Mouse (Mus musculus) testis, postnatal 14 days (tissue): ENCODE results near the gene Gm49345.
"Not testable (repeated sequence)": the region's sequence is repeated elsewhere in the genome, so short reads cannot be mapped to it uniquely, and the experiment has no call there.

Experiments
- DNase-seq: peaks from one replicate; pipeline ENCODE4 v3.0.0; 2021; ENCODE audit warnings: low spot score

Gene Gm49345

GRCm38 (mm10) chr13:67637294-67638007 lies at the start of gene Gm49345, which contains the start of gene Zfp729a:
Gene Gm49345, minus strand, starts transcription at chr13:67637769.
Gene Zfp729a, minus strand, starts transcription at chr13:67637791.
- DNase-seq = peak; percentile 87

- DNase-seq = no peak
Observed at GRCm38 (mm10) chr13:67686971-67687370, 49.4 kb upstream of the Gm49345 start, which contains the start of gene Zfp738. Gene Zfp738, minus strand, starts transcription at chr13:67687071.

DNA sequence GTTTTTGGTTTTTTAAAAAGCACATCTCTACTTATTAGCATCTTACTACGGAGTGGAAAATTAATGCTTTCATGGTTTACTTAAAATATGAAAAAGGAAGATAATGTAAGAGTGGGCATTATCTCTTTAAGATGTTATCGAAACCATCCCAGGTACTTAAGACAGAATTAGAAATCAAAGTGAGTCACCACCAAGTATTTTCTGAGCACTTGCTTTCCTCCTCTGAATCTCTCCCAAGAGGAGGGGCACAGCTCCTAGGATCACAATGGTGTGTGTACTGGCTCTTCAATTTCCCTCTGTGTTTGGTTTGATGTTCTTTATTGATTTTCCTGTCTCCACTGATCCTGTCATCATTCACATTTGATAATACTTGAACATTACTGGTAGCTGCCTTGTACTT lies 46.3 kb upstream of the Gm49345 start:
- not testable (repeated sequence) for DNase-seq

DNA sequence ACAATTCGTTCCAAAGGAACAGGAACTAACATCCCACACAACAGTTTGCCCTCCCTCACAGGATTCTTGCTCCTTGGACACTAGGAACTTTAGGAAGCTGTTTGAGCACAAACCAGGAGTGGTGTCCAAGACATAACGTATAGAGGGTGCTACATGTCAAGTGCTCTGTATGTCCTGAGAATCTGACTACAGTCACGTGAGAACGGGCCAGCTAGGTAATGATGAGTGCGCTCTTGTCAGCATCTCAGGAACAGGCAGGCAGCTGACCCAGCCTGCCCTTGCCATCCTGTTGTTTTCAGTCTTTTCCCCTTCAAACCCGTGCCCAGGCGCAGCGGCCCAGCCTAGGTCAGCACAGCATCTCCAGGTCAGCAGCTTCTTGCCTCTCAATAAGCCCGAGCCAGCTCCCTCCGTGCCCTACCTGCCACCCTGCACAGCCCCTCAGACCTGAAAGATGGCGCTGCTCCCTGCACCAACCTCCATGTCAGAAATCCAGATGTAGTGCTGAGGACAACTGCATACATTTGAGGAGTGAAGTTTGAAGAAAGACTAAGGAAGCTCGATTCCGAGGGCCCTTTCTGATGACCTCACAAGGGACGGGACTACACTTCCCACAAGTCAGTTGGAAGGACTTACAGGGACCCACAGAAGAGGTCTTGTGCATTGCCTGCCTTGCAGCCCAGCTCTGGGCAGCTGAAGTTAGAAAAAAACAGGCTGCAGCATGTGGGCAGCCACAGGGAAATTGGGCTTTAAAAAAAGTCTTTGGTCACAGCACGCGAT lies 45.6 kb upstream of the Gm49345 start:
- peak; percentile 84 for DNase-seq

DNA sequence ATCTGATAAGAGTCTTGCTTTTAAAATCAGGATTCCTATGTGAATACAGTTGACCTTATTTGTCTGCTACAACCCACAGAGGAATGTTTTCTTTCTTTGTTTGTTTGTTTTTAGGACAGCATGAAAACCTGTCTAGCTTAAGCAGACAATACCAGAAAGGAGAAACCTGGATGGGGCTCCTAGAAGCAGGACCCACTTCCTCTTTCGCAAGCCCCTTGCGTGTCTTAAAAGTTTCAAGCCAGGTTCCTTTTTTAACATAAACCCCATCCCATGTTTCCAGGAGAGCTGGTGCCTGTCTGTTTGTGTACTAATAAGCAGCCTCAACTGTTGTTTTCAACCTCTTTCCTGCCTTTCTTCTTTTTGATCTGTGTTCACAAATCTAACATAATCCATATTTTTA lies 37.3 kb upstream of the Gm49345 start:
- no peak for DNase-seq

DNA sequence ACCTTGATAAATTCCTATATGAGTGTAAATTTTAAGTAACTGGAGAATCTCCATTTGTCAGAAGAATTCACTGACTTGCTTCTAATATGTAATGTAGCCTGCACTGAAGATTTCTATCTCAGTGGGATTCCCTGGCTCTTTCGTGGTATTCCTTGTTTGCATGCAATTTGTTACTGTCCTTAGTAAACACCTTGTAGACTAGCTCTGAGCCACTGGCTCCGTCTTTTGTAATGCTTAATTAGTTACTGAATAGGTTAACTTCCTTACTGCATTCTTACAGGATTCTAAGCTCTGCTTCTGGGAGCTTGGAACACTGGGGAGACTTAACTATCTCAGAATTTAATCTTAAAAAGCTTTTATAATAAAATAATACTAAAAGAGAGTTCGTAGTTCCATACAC lies 14.9 kb upstream of the Gm49345 start:
- no peak for DNase-seq

- DNase-seq = no peak
Observed at GRCm38 (mm10) chr13:67610108-67610507, 27.5 kb downstream of the Gm49345 start.

DNA sequence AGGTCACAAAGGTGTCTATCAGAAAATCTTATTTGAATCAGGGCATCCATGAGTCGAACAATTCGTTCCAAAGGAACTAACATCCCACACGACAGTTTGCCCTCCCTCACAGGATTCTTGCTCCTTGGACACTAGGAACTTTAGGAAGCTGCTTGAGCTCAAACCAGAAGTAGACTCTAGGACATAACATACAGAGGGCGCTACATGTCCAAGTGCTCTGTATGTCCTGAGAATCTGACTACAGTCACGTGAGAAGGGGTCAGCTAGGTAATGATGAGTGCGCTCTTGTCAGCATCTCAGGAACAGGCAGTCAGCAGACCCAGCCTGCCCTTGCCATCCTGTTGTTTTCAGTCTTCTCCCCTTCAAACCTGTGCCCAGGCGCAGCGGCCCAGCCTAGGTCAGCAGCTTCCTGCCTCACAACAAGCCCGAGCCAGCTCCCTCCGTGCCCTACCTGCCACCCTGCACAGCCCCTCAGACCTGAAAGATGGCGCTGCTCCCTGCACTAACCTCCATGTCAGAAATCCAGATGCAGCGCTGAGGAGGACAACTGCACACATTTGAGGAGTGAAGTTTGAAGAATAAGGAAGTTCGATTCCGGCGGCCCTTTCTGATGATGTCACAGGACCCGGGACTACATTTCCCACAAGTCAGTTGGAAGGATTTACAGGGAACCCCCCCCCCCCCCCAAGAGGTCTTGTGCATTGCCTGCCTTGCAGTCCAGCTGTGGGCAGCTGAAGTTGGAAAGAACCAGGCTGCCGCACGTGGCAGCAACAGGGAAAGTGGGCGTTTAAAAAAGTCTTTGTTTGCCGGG lies 28.3 kb downstream of the Gm49345 start, which contains the start of gene Zfp729b:
Gene Zfp729b (minus strand): TSS at position 642 of the 811 bp plus-strand sequence.
- peak; percentile 87 for DNase-seq

GRCm38 (mm10) chr13:67572591-67573189 lies 64.9 kb downstream of the Gm49345 start:
- no peak for DNase-seq

DNA sequence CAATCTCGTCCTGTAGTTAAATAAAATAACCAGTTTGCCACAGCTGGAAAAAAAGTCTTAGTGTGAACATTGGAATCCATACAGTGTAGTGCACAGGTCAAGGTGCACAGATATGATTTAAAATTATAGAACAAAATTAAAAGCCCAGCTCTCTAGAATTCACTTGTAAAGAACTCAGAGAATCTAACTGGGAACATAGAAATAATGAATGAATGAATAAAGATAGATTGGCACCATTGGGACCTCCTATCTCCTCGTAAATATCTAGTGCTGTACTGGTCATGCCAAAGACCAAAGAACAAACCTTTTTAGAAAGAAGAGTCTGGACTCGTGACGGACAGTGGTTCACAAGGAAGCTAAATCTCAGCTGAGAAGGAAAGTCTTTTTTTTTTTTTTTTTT lies 83.8 kb downstream of the Gm49345 start, which contains the start of gene Zfp748:
Gene Zfp748 (minus strand): TSS at position 101 of the 400 bp plus-strand sequence.
- DNase-seq = no peak

GRCm38 (mm10) chr13:67552505-67553346 lies 84.8 kb downstream of the Gm49345 start:
- peak; percentile 87 for DNase-seq

DNA sequence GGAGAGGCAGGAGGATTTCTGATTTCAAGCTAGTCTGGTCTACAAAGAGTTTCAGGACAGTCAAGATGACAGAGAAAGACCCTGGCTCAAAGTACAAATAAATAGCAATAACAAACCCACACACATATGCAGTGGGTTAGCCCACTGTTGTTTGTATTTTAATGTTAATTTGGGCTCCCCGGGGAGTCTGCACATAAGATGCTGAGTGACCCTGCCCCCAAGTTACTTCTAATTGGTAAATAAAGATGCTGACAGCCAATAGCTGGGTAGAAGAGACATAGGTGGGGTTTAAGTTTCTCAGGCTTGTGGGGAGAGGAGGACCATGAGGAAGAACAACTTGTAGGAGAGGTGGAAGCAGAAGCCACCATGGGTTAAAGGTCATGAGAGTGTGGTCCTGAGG lies 91.6 kb downstream of the Gm49345 start:
- DNase-seq = no peak
